Mouse (Mus musculus): ENCODE measurements at regions not wholly inside any gene's neighbourhood (a gene's known extent, or its start where the extent isn't known, plus 50 kb on each side); places are given as distances from the start of the nearest gene placed in this dataset.

- TF ChIP-seq CEBPB (IDR thresholded peaks at IDR 0.05; ENCODE audit: low read depth): no peak
- TF ChIP-seq CTCF (IDR thresholded peaks at IDR 0.05; ENCODE audit: control insufficient read depth, insufficient read depth, insufficient read length): no peak
- no peak for TF ChIP-seq MYOG (IDR thresholded peaks at IDR 0.05; ENCODE audit: control insufficient read depth, extremely low read depth, insufficient read length)
Measured at GRCm38 (mm10) chr6:81474786-81475185, 448.7 kb upstream of the Gcfc2 start.

Data from C2C12 (cell line).